Mouse (Mus musculus): ENCODE measurements around the gene Tapbp.

DNA sequence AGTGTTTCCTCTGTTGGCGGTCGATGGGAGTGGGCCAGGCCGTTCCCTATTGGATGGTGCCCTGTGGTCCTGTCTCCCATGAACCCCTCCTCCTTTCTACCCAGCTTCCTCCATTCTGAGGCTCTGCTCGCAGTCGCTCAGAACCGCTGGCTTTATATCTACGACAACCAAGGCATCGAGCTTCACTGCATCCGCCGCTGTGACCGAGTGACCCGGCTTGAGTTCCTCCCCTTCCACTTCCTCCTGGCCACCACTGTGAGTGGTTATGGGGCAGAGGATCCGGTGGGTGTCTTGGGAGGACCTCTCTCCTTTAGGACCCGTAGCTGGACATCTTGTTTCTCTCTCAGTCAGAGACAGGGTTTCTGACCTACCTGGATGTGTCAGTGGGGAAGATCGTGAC, 27.8 kb downstream of the Tapbp start:
- TF ChIP-seq POLR2A (IDR thresholded peaks at IDR 0.05; ENCODE audit: control insufficient read depth, low read depth, low read length) (no peak), CTCF (IDR thresholded peaks at IDR 0.05; ENCODE audit: control insufficient read depth, insufficient read depth, insufficient replicate concordance, low read depth, low read length) (no peak)
